In the genomic region with DNA sequence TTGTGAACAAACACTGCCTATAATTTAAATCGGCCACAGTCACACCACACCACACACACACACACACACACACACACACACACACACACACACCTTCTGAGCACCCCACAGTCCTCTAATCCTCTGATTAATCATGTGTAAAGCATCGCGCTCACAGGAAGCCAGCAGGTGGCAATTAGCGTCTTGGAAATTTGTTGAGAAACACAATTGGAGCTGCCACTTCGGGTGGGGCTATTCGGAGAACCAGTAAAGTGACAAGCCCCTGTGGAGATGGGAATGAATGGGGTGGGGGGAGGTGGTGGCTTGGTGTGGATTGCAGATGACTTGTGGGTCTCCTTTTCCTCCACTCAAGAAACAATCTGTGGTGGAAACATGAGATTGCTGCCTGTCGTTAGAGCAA, we compare ENCODE assay signal across 28 mouse cellular contexts. TPM values are rescaled to one million over a fixed set of nuclear protein-coding genes. Genes with fewer than 3 reads are reported as not detected.
"Had no signal": no experiment of that assay in that cellular context is flagged by ENCODE, and none has a peak within 500 bp of the region (broad histone marks: within the 10 kb centered on the region; RNA-seq: fewer than 3 reads in every experiment).

No protein-coding gene starts in this region.

- H3K27ac ChIP-seq: layer of hippocampus, adult 2 months; liver, embryonic 13.5 days; midbrain, embryonic 12.5 days; neural tube, embryonic 12.5 days; neural tube, embryonic 15.5 days; stomach, postnatal 0 days had no signal

- H3K9ac ChIP-seq: liver, embryonic 13.5 days; midbrain, embryonic 12.5 days; neural tube, embryonic 12.5 days; neural tube, embryonic 15.5 days had no signal

- H3K4me2 ChIP-seq: liver, embryonic 13.5 days; midbrain, embryonic 12.5 days; neural tube, embryonic 12.5 days; neural tube, embryonic 15.5 days had no signal

- H3K9me3 ChIP-seq: liver, embryonic 13.5 days; neural tube, embryonic 15.5 days had no signal

- H3K4me1 ChIP-seq: liver, embryonic 13.5 days; midbrain, embryonic 12.5 days; neural tube, embryonic 12.5 days had no signal

- DNase-seq: kidney, adult 18-20 months; kidney, adult 9 months; kidney, postnatal 14 days; kidney, postnatal 4 days; layer of hippocampus, adult 9-11 months; liver, embryonic 13.5 days; lung, adult 2 months; lung, postnatal 14 days; lung, postnatal 4 days; right cerebral cortex, adult 18-20 months; right cerebral cortex, postnatal 14 days; right cerebral cortex, postnatal 4 days; thymus, adult 2 months; thymus, postnatal 14 days; thymus, postnatal 4 days had no signal

- H3K27me3 ChIP-seq: liver, embryonic 13.5 days; midbrain, embryonic 12.5 days; neural tube, embryonic 12.5 days; neural tube, embryonic 15.5 days had no signal

- H3K4me3 ChIP-seq: layer of hippocampus, adult 2 months; liver, embryonic 13.5 days; midbrain, embryonic 12.5 days; neural tube, embryonic 12.5 days; neural tube, embryonic 15.5 days had no signal

- H3K36me3 ChIP-seq: liver, embryonic 13.5 days; midbrain, embryonic 12.5 days; neural tube, embryonic 12.5 days had no signal

RNA-seq across cellular contexts. Expression of a gene that starts 7.7 kb away (rescaled TPM):
- total RNA-seq: megakaryocyte-erythroid progenitor cell, adult 5-6 weeks had no signal
- polyA plus RNA-seq: liver, adult 2 months; thymus, adult 2 months had no signal

RNA-seq across cellular contexts. Expression of a gene that starts 45.9 kb away (rescaled TPM):
- total RNA-seq: layer of hippocampus, adult 2 months; layer of hippocampus, postnatal 25 days; left cerebral cortex, adult 18-20 months; left cerebral cortex, postnatal 10 days; left cerebral cortex, postnatal 36 days; megakaryocyte progenitor cell, adult 5-6 weeks; megakaryocyte-erythroid progenitor cell, adult 5-6 weeks had no signal
- polyA plus RNA-seq: neural tube, embryonic 15.5 days; stomach, embryonic 14.5 days had no signal
